8 mouse cellular contexts compared by ENCODE assay signal in genomic region chr4:118289960-118290415, GRCm38 (mm10). TPM values are rescaled to one million over a fixed set of nuclear protein-coding genes. Genes with fewer than 3 reads are reported as not detected.
DNase-seq lines count a peak whose midpoint lies in the region; ATAC-seq lines count a peak whose summit lies in the region.

No protein-coding gene starts in this region.

- H3K4me1 ChIP-seq in forebrain, embryonic 12.5 days = peaks cover 35% of the 10 kb centered on the region
- H3K4me1 ChIP-seq in midbrain, embryonic 13.5 days (replicated peaks) = peaks cover 51% of the 10 kb centered on the region

- H3K4me2 ChIP-seq in forebrain, embryonic 12.5 days = peak overlapping the region; percentile 87
- peak overlapping the region; percentile 92 for H3K4me2 ChIP-seq in midbrain, embryonic 13.5 days (replicated peaks)

- no peaks in the 10 kb centered on the region for H3K27me3 ChIP-seq in forebrain, embryonic 12.5 days
- 0 out of 2 replicates have a peak, but pooled peaks cover 4% of the 10 kb centered on the region for H3K27me3 ChIP-seq in midbrain, embryonic 13.5 days

- peak; percentile 46; the same call in 1 of the 2 replicates for ATAC-seq in forebrain, embryonic 12.5 days (ENCODE audit: low FRiP score)
- ATAC-seq in midbrain, embryonic 13.5 days = no peak

- H3K27ac ChIP-seq in forebrain, embryonic 12.5 days = peak overlapping the region; percentile 88
- H3K27ac ChIP-seq in midbrain, embryonic 13.5 days = peak overlapping the region; percentile 87

- WGBS in forebrain, embryonic 12.5 days = 3% methylated on average over 12 of the region's 12 CpGs
- WGBS in midbrain, embryonic 13.5 days = under 1% methylated on average over 12 of the region's 12 CpGs

- intact Hi-C loops in left cerebral cortex, postnatal 4 days (cut with DNase I) = loop anchor here (5.0 kb wide), 2 partner anchors 73 to 203 kb away; no protein-coding TSS in a partner anchor
- intact Hi-C loops in left cerebral cortex, postnatal 25 days (cut with DNase I) = loop anchor here (2.0 to 5.0 kb wide), 3 partner anchors 29 to 363 kb away; partner anchors contain the start of gene Artn

- DNase-seq in left cerebral cortex, postnatal 4 days = peak; percentile 31
- DNase-seq in left cerebral cortex, postnatal 25 days (ENCODE audit: low spot score in 2 of 2) = no peak
- DNase-seq in kidney, postnatal 4 days = peak; percentile 65 to 76
- peak; percentile 75 for DNase-seq in thymus, postnatal 4 days
- DNase-seq in spleen, adult 12 weeks (ENCODE audit: low spot score) = no peak
- DNase-seq in gastrocnemius, adult 18-20 months (ENCODE audit: low spot score) = no peak

- peaks cover 17% of the 10 kb centered on the region for H3K36me3 ChIP-seq in forebrain, embryonic 12.5 days (replicated peaks)
- 0 out of 2 replicates have a peak, but pooled peaks cover 9% of the 10 kb centered on the region for H3K36me3 ChIP-seq in midbrain, embryonic 13.5 days

- peak overlapping the region; percentile 94 for H3K9ac ChIP-seq in forebrain, embryonic 12.5 days
- H3K9ac ChIP-seq in midbrain, embryonic 13.5 days (replicated peaks) = peak overlapping the region; percentile 89

- H3K9me3 ChIP-seq in forebrain, embryonic 12.5 days = no peaks in the 10 kb centered on the region
- H3K9me3 ChIP-seq in midbrain, embryonic 13.5 days = no peaks in the 10 kb centered on the region

- H3K4me3 ChIP-seq in forebrain, embryonic 12.5 days (replicated peaks) = peak overlapping the region; percentile 83
- peak overlapping the region; percentile 68 for H3K4me3 ChIP-seq in midbrain, embryonic 13.5 days (replicated peaks)

RNA-seq across cellular contexts. Expression of gene Ptprf, which starts 1.2 kb away (rescaled TPM):
- total RNA-seq in left cerebral cortex, postnatal 4 days (2021) = 100 to 1,000 TPM; 229 to 232 TPM
- 100 to 1,000 TPM; 134 to 135 TPM for total RNA-seq in left cerebral cortex, postnatal 25 days (2021)
- polyA plus RNA-seq in forebrain, embryonic 12.5 days (2016; fragmentation: Nextera tagmentation; extraction: Ambion mirVana) = 118 and 122 TPM in 2 replicates
- 80.3 and 91.8 TPM in 2 replicates for polyA plus RNA-seq in midbrain, embryonic 13.5 days (2015; fragmentation: Nextera tagmentation; extraction: Ambion mirVana)
- total RNA-seq in gastrocnemius, adult 18-20 months (2021) = 1 to 10 TPM; 2.0 to 2.2 TPM

Comparison
In these comparisons a context has a peak if more than half of its experiments do, and no peak if none do; other contexts are left out.
1. DNase-seq: peak in left cerebral cortex, postnatal 4 days (single experiment), kidney, postnatal 4 days (2 of 2) and thymus, postnatal 4 days (single experiment); none in left cerebral cortex, postnatal 25 days (0 of 2), spleen, adult 12 weeks (single experiment) and gastrocnemius, adult 18-20 months (single experiment).
2. RNA of gene Ptprf, which starts 1.2 kb away (total RNA-seq): 229 to 232 TPM in left cerebral cortex, postnatal 4 days and 134 to 135 TPM in left cerebral cortex, postnatal 25 days; 2.0 to 2.2 TPM in gastrocnemius, adult 18-20 months; every median in the first group is over 10 times any median in the second.